Mouse (Mus musculus) erythroblast, embryonic 14.5 days (primary cell): ENCODE measurements around the gene Tiam2. TPM values are rescaled to one million over a fixed set of nuclear protein-coding genes. Genes with fewer than 3 reads are reported as not detected.
A peak's percentile ranks its signal among the peaks of the same experiment; 100 is the strongest.

Experiments
- H3K27me3 ChIP-seq: 2 replicates; pipeline ENCODE4 v1.6.1; 2012; ENCODE audit warnings: inconsistent platforms; ENCODE audit not compliant: control insufficient read depth
- H3K36me3 ChIP-seq: 2 replicates; pipeline ENCODE4 v1.6.1; 2012; ENCODE audit warnings: mild to moderate bottlenecking, inconsistent platforms; ENCODE audit not compliant: control insufficient read depth
- H3K4me1 ChIP-seq: 2 replicates; pipeline ENCODE4 v1.6.1; 2012; ENCODE audit warnings: inconsistent platforms; ENCODE audit not compliant: control insufficient read depth
- H3K4me3 ChIP-seq: replicated peaks from 2 replicates; pipeline ENCODE3; 2012; ENCODE audit warnings: moderate library complexity, mild to moderate bottlenecking, inconsistent platforms
- H3K9me3 ChIP-seq: 2 replicates; pipeline ENCODE4 v1.6.1; 2012; ENCODE audit warnings: low read length, inconsistent platforms, mixed read lengths; ENCODE audit not compliant: control insufficient read depth
- GATA1 ChIP-seq: IDR thresholded peaks from 2 replicates; pipeline ENCODE4 v1.6.1; 2012; ENCODE audit warnings: low read length, inconsistent platforms, mixed read lengths
- TAL1 ChIP-seq: IDR thresholded peaks from 3 replicates; pipeline ENCODE4 v1.6.1; 2012; ENCODE audit warnings: low read length, inconsistent platforms, mixed read lengths
- polyA plus RNA-seq: library from polyadenylated mRNA; stranded (reverse); fragments of >175 nt; gene quantifications from 2 replicates; pipeline ENCODE4 v1.2.3, GENCODE M21; 2012

Gene Tiam2
- polyA plus RNA-seq, 1 experiment = not detected

DNA sequence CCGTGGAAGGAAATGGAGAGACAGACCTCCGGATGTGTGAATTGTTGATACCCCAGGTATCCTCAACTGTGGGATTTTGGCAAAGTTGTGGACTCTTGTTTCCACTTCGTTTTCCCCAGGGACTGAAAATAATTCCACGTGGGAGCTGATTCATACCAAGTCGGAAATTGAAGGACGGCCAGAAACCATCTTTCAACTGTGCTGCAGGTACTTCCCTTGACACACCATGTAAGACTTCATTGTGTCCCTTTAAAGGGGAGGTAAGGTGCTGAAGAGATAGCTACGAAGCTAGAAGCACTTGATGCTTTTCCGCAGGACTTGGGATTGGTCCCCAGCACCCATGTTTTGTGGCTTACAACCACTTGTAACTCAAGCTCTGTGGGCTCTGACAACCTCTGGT lies 189.5 kb downstream of the Tiam2 start:
- no peak for TF ChIP-seq GATA1
- TF ChIP-seq TAL1 = no peak
- Histone ChIP-seq H3K9me3 (no peaks in the 10 kb centered on the region), H3K27me3 (no peaks in the 10 kb centered on the region), H3K4me3 (no peak overlapping the region), H3K4me1 (peaks cover 6% of the 10 kb centered on the region), H3K36me3 (peaks cover 20% of the 10 kb centered on the region)

DNA sequence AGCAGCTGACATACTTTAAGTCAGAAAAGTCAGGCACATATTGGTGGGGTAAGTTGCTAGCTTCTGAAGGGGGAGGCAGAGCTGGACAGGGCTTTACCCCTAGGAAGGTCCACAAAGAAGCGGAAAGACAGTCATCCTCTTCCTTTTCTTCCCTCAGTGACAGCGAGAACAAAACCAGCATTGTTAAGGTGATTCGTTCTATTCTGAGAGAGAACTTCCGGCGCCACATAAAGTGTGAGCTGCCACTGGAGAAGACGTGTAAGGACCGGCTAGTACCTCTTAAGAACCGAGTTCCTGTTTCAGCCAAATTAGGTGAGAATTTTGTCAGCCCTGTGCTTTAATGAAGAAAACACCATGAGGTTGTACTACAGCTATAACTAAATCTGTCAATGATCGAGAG lies 190.0 kb downstream of the Tiam2 start:
- Histone ChIP-seq H3K27me3 (no peaks in the 10 kb centered on the region), H3K4me1 (peaks cover 10% of the 10 kb centered on the region), H3K9me3 (no peaks in the 10 kb centered on the region), H3K36me3 (peaks cover 20% of the 10 kb centered on the region), H3K4me3 (no peak overlapping the region)
- no peak for TF ChIP-seq TAL1
- TF ChIP-seq GATA1 = no peak

GRCm38 (mm10) chr17:3520344-3520743 lies 194.0 kb downstream of the Tiam2 start:
- no peaks in the 10 kb centered on the region for H3K9me3 ChIP-seq
- peaks cover 27% of the 10 kb centered on the region for H3K36me3 ChIP-seq
- no peaks in the 10 kb centered on the region for H3K27me3 ChIP-seq
- TF ChIP-seq TAL1 (no peak), GATA1 (no peak)
- peaks cover 12% of the 10 kb centered on the region for H3K4me1 ChIP-seq
- H3K4me3 ChIP-seq = no peak overlapping the region

DNA sequence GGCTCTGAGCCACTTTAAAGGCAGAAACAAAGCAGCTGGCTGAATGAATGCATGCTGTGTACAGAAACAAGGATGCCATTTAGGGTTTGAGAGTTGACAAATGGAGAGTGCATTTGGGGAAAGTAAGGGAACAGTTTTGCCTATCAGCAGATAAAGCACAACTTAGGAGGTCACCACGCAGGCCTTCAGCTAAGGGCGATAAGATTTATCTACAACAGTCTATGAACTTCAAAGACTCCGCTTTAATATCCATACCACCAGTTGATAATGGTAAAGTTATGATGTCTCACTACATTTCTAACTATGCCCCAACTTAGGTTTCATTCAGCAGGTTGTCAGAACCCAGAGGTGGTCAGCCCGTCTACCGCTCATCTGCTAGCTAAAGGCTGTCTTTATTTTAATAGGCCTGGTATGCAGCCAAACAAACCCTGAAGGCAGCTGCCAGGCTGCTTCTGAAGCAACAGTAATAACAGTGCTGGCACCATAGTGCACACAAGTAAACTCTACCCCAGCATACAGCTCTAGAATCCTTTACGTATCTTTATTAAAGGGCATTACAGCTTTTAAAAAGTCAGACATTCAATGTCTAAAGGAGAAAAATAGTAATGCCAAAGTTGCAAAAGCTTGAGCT lies 201.6 kb downstream of the Tiam2 start:
- H3K4me3 ChIP-seq = peak overlapping the region; percentile 37
- H3K4me1 ChIP-seq = peaks cover 41% of the 10 kb centered on the region
- no peak for TF ChIP-seq GATA1
- TF ChIP-seq TAL1 = no peak
- no peaks in the 10 kb centered on the region for H3K9me3 ChIP-seq
- H3K36me3 ChIP-seq = peaks cover 27% of the 10 kb centered on the region
- no peaks in the 10 kb centered on the region for H3K27me3 ChIP-seq

DNA sequence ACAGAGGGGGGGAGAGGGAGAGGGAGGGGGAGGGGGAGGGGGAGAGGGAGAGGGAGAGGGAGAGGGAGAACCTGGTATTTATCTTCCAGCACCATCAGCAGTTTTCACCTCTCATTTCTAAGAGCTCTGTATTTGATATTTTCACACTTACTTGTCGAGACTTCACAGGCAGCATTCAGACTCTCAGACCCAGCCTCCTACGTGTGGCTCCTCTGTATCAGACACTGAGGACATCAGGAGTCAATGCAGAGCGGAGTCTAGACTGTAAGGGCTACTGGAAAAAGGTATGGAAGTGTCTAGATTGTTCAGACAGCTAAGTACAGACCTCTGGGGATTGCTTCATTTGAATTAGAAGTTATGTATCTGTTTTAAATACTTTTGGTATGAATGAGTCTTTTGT lies 203.2 kb downstream of the Tiam2 start:
- H3K27me3 ChIP-seq = no peaks in the 10 kb centered on the region
- H3K4me3 ChIP-seq = peak overlapping the region; percentile 3
- no peaks in the 10 kb centered on the region for H3K9me3 ChIP-seq
- TF ChIP-seq TAL1 (no peak), GATA1 (no peak)
- peaks cover 28% of the 10 kb centered on the region for H3K36me3 ChIP-seq
- peaks cover 41% of the 10 kb centered on the region for H3K4me1 ChIP-seq

DNA sequence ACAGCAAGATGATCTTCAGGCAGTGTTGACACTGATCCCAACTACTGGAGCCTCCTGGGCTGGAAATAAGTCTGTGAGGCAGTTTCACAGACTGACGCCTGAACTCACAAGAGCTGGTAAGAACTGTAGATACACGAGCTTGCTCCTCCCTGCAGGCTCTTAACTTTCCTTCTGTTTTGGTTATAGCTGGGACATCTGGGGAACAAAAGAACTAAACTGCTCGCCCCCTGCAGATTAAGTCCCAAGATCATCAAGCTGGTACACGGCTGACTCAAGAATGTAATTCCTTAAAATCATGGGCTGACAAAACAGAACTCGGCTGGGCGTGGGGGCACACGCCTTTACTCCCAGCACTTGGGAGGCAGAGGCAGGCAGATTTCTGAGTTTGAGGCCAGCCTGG lies 204.2 kb downstream of the Tiam2 start:
- Histone ChIP-seq H3K4me3 (no peak overlapping the region), H3K9me3 (no peaks in the 10 kb centered on the region), H3K27me3 (no peaks in the 10 kb centered on the region), H3K4me1 (peaks cover 41% of the 10 kb centered on the region), H3K36me3 (peaks cover 29% of the 10 kb centered on the region)
- TF ChIP-seq GATA1 (no peak), TAL1 (no peak)

DNA sequence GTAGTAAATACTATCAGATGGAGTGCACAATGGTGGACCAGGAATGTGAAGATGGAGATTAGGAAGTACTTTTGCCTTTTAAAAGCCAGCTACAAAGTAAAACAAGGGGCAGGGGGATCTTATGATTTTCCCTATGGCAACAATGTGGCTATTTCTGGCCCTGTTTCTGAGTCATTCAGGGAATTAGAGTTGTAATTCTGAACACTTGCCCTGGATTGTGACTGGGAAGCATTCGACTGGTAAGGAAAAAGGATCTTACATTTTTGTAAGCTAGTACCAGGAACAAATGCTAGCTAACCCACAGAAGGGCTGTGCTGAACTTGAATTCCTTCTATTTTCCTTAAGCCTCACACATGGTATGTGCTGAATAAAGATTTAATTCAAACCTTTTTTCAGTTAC lies 205.3 kb downstream of the Tiam2 start:
- Histone ChIP-seq H3K9me3 (no peaks in the 10 kb centered on the region), H3K4me1 (peaks cover 35% of the 10 kb centered on the region), H3K27me3 (no peaks in the 10 kb centered on the region), H3K4me3 (no peak overlapping the region), H3K36me3 (peaks cover 23% of the 10 kb centered on the region)
- no peak for TF ChIP-seq GATA1
- TF ChIP-seq TAL1 = no peak

- Histone ChIP-seq H3K36me3 (peaks cover 22% of the 10 kb centered on the region), H3K27me3 (no peaks in the 10 kb centered on the region), H3K4me1 (peaks cover 29% of the 10 kb centered on the region), H3K9me3 (no peaks in the 10 kb centered on the region), H3K4me3 (no peak within 1 kb of the TSS)
- no peak for TF ChIP-seq TAL1
- TF ChIP-seq GATA1 = no peak
These were observed 205.9 kb downstream of the Tiam2 start, which contains the start of gene Cldn20 for GRCm38 (mm10) chr17:3532254-3532653. Cldn20 (plus strand) TSS chr17:3532554.

DNA sequence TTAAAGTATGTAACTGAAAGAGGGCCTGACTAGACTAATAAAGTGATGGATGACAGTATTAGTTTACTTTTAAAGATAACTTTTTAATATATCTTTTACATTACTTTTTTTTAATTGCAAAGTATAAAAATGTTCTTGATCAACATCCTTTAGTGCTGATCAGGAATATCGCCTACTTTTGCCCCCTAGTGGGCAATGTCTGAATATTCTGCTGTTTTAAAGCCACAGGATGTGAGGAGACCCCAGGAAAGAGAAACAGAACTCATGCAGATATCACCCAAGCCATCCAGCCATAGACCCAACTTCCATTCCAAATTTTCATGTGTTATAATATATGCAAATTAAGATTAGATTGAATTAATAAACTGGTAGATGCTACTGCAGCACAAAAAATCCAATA lies 207.1 kb downstream of the Tiam2 start:
- Histone ChIP-seq H3K27me3 (no peaks in the 10 kb centered on the region), H3K4me3 (no peak overlapping the region), H3K9me3 (no peaks in the 10 kb centered on the region), H3K36me3 (peaks cover 21% of the 10 kb centered on the region), H3K4me1 (peaks cover 18% of the 10 kb centered on the region)
- no peak for TF ChIP-seq TAL1
- no peak for TF ChIP-seq GATA1

DNA sequence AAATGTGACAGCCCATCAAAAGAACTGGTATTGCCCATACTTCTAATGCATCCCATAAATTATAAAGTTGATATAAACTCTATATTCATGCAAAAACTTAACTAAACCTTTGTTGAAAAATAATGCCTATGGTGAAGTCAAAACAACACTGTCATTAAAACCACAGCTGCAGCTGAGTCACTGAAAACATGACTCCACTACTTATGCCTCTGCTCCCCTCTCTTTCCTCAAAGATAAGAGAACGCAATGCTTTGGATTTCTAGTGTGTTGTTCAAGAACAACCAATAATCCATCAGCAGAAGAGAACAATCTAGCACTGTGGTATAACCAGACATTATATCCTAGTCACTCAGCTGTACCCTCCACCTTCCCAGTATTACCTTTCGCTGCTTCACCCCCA lies 213.9 kb downstream of the Tiam2 start:
- no peak overlapping the region for H3K4me3 ChIP-seq
- no peaks in the 10 kb centered on the region for H3K27me3 ChIP-seq
- no peaks in the 10 kb centered on the region for H3K9me3 ChIP-seq
- TF ChIP-seq TAL1 (no peak), GATA1 (no peak)
- no peaks in the 10 kb centered on the region for H3K4me1 ChIP-seq
- peaks cover 28% of the 10 kb centered on the region for H3K36me3 ChIP-seq
